Mouse (Mus musculus) neural tube, embryonic 11.5 days (tissue): ENCODE data around the gene Cenpi. TPM values are rescaled to one million over a fixed set of nuclear protein-coding genes. Genes with fewer than 3 reads are reported as not detected.
"Not testable (repeated sequence)": the region's sequence is repeated elsewhere in the genome, so short reads cannot be mapped to it uniquely, and the experiment has no call there.

Source experiments
- ATAC-seq: fragments of 200-750 bp; cut with Nextera tagmentation; 2 replicates; pipeline ENCODE4 v1.8.0; 2017; ENCODE audit warnings: moderate number of reproducible peaks, mild to moderate bottlenecking, moderate TSS enrichment, moderate library complexity; ENCODE audit not compliant: insufficient read depth, low FRiP score, low TSS enrichment
- DNase-seq: peaks from one replicate; pipeline ENCODE4 v3.0.0-alpha.2; 2015; ENCODE audit warnings: low spot score
- H3K27ac ChIP-seq: fragments of 300-500 bp; sonication (generic); 2 replicates; pipeline ENCODE4 v1.5.1; 2014; ENCODE audit warnings: low read depth, mild to moderate bottlenecking, low read length
- H3K27me3 ChIP-seq: fragments of 300-500 bp; sonication (generic); 2 replicates; pipeline ENCODE4 v1.6.1; 2014; ENCODE audit warnings: mild to moderate bottlenecking, low read length, mixed read lengths; ENCODE audit not compliant: control insufficient read depth, insufficient read depth
- H3K36me3 ChIP-seq: fragments of 300-500 bp; sonication (generic); 2 replicates; pipeline ENCODE4 v1.6.1; 2014; ENCODE audit warnings: mild to moderate bottlenecking, low read length, moderate library complexity, mixed read lengths; ENCODE audit not compliant: control insufficient read depth, insufficient read depth
- H3K4me1 ChIP-seq: fragments of 300-500 bp; sonication (generic); 2 replicates; pipeline ENCODE4 v1.6.1; 2014; ENCODE audit warnings: low read length, mixed read lengths; ENCODE audit not compliant: control insufficient read depth, insufficient read depth
- H3K4me2 ChIP-seq: fragments of 300-500 bp; sonication (generic); 2 replicates; pipeline ENCODE4 v1.6.1; 2014; ENCODE audit warnings: low read depth, mild to moderate bottlenecking, moderate library complexity
- H3K4me3 ChIP-seq: fragments of 300-500 bp; sonication (generic); 2 replicates; pipeline ENCODE4 v1.5.1; 2014; ENCODE audit warnings: low read depth, low read length
- H3K9ac ChIP-seq: fragments of 300-500 bp; sonication (generic); 2 replicates; pipeline ENCODE4 v1.6.1; 2014; ENCODE audit warnings: mild to moderate bottlenecking, low read length
- H3K9me3 ChIP-seq: fragments of 300-500 bp; sonication (generic); 2 replicates; pipeline ENCODE4 v1.6.1; 2016; ENCODE audit warnings: low read length; ENCODE audit not compliant: control insufficient read depth
- WGBS: fragments of 180-500 bp; shearing (Covaris S2); extraction: QIAGEN DNeasy Blood & Tissue Kit; methylation state at CpG from one replicate; pipeline ENCODE4 v1.1.7; 2014; 5-methylcytosine and 5-hydroxymethylcytosine counted together
- polyA plus RNA-seq: library from polyadenylated mRNA; unstranded; fragments of >200 nt; fragmentation: Nextera tagmentation; extraction: Ambion mirVana; gene quantifications from 2 replicates; pipeline ENCODE4 v1.2.1, GENCODE M21; 2014

The Cenpi gene
- polyA plus RNA-seq, 1 experiment from 2014 or later, result 28.5 TPM

DNA sequence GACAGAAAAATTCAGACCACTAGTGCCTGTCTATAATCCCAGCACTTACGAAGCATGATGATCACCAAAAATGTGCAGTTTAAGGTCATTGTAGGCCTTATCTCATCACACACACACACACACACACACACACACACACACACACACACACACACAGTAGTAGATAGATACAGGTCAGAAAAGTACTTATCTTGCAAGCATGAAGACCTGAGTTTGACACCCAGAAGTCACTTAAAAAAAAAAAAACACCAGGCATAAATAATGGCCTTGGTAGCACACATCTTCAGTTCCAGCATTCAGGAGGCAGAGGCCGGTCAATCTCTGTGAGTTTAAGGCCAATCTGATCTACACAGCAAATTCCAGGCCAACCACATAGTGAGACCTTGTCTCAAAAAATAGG, 20.6 kb upstream of the Cenpi start:
- ATAC-seq (no peak), DNase-seq (no peak)
- no peaks in the 10 kb centered on the region for H3K9me3 ChIP-seq
- no peak overlapping the region for H3K4me3 ChIP-seq
- H3K36me3 ChIP-seq, result no peaks in the 10 kb centered on the region
- no peak overlapping the region for H3K9ac ChIP-seq
- H3K4me1 ChIP-seq, result no peaks in the 10 kb centered on the region
- H3K27me3 ChIP-seq, result peaks cover 5% of the 10 kb centered on the region
- H3K4me2 ChIP-seq, result no peak overlapping the region
- H3K27ac ChIP-seq, result no peak overlapping the region
- 84% methylated on average over 2 of the region's 2 CpGs for WGBS

DNA sequence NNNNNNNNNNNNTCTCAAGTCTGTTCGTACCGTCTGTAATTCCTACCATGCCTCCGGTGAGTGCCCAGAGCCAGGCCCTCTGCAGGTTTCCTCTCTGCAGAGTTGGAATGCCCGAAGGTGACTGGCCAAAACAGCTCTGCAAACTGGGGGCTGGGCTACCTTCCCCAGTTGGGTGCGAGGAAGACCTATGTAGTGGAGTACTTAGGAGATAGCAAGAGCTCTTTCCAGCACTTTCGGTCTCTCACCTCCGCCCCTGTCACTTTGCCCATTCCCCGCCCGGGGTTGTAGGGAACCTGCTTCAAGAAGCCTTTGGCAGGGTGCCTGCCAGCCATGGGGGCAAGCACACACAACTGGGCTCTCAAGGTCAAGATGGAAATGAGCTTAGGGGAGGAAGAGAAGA, 11.6 kb upstream of the Cenpi start:
- no peaks in the 10 kb centered on the region for H3K36me3 ChIP-seq
- H3K9ac ChIP-seq, result peak overlapping the region; percentile 53
- peak; percentile 19 for DNase-seq
- WGBS, result 38% methylated on average over 9 of the region's 9 CpGs
- peak overlapping the region; percentile 41 for H3K4me3 ChIP-seq
- ATAC-seq, result no peak
- H3K27ac ChIP-seq, result no peak overlapping the region
- no peaks in the 10 kb centered on the region for H3K9me3 ChIP-seq
- peak overlapping the region; percentile 48 for H3K4me2 ChIP-seq
- H3K4me1 ChIP-seq, result no peaks in the 10 kb centered on the region
- peaks cover 7% of the 10 kb centered on the region; the same call in 1 of the 2 replicates for H3K27me3 ChIP-seq

DNA sequence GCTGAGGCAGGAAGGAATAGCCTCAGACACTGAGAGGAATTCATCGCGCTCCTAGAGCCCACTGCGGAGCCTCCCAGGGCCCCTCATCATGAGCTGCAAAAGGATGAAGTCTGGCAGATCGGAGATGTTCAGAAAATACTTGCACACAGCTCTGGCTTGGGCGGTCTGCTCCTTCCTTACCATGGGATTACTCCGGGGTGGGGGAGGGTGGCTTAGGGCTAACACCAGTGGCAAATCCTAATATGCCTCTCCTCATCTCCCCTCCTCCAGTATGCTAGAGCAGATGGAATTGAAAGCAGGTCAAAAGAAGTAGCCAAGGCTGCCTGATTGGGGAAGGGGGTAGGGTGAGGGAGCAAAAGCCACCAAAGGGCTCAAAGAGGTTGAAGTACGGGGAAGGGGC, 11.1 kb upstream of the Cenpi start:
- peaks cover 7% of the 10 kb centered on the region; the same call in 1 of the 2 replicates for H3K27me3 ChIP-seq
- H3K9ac ChIP-seq, result peak overlapping the region; percentile 29; the same call in 1 of the 2 replicates
- no peaks in the 10 kb centered on the region for H3K4me1 ChIP-seq
- no peak overlapping the region for H3K27ac ChIP-seq
- DNase-seq (peak; percentile 14), ATAC-seq (no peak)
- no peaks in the 10 kb centered on the region for H3K9me3 ChIP-seq
- H3K4me2 ChIP-seq, result peak overlapping the region; percentile 48
- WGBS, result 22% methylated on average over 7 of the region's 7 CpGs
- H3K4me3 ChIP-seq, result peak overlapping the region; percentile 41
- no peaks in the 10 kb centered on the region for H3K36me3 ChIP-seq

DNA sequence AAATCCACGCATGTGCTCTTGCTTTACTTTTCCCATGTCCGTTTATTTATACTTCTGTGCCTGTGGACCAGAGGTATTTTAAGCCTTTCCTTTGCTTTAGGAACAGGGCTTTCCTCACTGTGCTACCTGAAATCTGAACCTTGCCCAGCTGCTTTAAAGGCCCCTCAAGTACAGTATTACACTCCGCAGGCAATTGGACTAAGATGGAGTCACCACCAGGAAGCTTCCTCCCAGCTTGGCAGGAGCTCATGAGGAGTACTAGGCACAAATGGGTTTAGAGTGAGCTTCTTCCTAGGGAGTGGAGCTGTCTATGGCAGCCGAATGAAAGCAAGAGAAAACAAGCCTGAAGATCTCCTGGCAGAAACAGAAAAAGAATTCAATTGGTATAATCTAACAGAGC, 10.7 kb upstream of the Cenpi start:
- no peak overlapping the region for H3K27ac ChIP-seq
- DNase-seq (no peak), ATAC-seq (no peak)
- peaks cover 7% of the 10 kb centered on the region; the same call in 1 of the 2 replicates for H3K27me3 ChIP-seq
- H3K9ac ChIP-seq, result no peak overlapping the region; the same call in 1 of the 2 replicates
- no peaks in the 10 kb centered on the region for H3K9me3 ChIP-seq
- no peaks in the 10 kb centered on the region for H3K36me3 ChIP-seq
- H3K4me2 ChIP-seq, result peak overlapping the region; percentile 48; the same call in 1 of the 2 replicates
- 39% methylated on average over 4 of the region's 4 CpGs for WGBS
- H3K4me1 ChIP-seq, result no peaks in the 10 kb centered on the region
- peak overlapping the region; percentile 41; the same call in 1 of the 2 replicates for H3K4me3 ChIP-seq

DNA sequence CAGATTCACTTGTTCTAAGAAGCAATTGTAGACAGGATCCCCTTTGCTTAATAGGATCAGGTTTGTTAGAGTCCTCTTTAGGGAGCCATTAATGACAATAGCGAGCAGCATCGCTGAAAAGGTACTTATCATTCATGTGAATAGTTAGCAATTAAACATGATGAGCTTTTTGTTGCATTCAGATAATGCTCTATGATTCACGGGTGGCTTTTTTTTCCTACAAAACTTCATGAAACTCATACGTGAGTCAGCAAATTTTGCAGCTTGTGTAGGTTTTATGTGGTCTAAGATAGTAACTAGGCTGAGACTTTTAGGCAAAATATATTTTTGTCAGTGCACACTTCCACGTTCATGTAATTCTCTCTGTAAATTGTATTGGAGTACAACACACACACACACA, 7.7 kb upstream of the Cenpi start:
- peaks cover 6% of the 10 kb centered on the region; the same call in 1 of the 2 replicates for H3K27me3 ChIP-seq
- no peak for ATAC-seq
- no peak for DNase-seq
- WGBS, result 71% methylated on average over 5 of the region's 5 CpGs
- no peak overlapping the region for H3K9ac ChIP-seq
- no peak overlapping the region for H3K27ac ChIP-seq
- H3K4me3 ChIP-seq, result no peak overlapping the region
- H3K4me1 ChIP-seq, result no peaks in the 10 kb centered on the region
- H3K9me3 ChIP-seq, result no peaks in the 10 kb centered on the region
- no peak overlapping the region for H3K4me2 ChIP-seq
- no peaks in the 10 kb centered on the region for H3K36me3 ChIP-seq

DNA sequence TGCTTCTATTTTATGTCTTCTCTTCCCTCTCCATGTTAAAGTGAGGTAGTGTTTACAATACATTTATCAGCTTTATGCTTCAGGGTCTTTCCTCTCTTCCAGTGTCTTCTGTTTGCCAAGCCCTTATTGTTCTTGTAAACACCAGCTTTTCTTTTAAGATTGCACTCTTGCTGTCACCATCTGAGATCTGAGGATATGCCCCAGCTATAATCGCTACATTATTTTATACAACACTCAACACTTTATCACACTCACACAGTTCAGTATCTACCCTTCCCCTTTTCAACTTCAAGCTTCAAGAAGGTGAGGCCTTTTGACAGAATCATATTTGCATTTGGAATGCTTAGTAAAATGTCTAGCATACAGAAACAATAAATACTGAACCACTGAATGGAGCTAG, 4.6 kb upstream of the Cenpi start:
- Histone ChIP-seq H3K4me3 (no peak overlapping the region), H3K27me3 (no peaks in the 10 kb centered on the region), H3K4me2 (no peak overlapping the region), H3K9me3 (no peaks in the 10 kb centered on the region), H3K27ac (no peak overlapping the region), H3K36me3 (no peaks in the 10 kb centered on the region), H3K4me1 (no peaks in the 10 kb centered on the region), H3K9ac (no peak overlapping the region)
- no peak for DNase-seq
- ATAC-seq, result no peak
- 88% methylated on average over 1 of the region's 1 CpGs for WGBS

DNA sequence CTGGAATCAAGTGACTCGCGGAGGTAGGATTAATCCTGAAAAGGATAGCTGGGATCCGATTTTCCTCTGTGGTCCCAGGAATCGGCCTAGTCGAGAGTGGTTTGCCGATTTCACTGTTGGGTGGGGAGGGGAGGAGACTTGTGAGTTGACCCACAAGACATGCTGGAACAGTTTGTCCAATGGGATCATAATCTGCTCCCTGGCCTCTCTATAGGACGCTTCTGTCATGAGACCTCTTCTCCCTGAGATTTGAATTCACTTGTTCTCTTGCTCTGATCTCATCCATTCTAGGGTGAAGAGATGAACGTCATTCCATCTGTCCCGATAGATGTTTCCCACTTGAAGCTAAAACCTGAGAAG, 371 bp downstream of the Cenpi start:
- no peak overlapping the region for H3K27ac ChIP-seq
- WGBS, result 22% methylated on average over 9 of the region's 9 CpGs
- H3K4me1 ChIP-seq, result no peaks in the 10 kb centered on the region
- no peaks in the 10 kb centered on the region for H3K9me3 ChIP-seq
- DNase-seq (no peak), ATAC-seq (peak; percentile 49; the same call in 1 of the 2 replicates)
- no peaks in the 10 kb centered on the region for H3K27me3 ChIP-seq
- H3K4me2 ChIP-seq, result peak overlapping the region; percentile 42
- no peaks in the 10 kb centered on the region for H3K36me3 ChIP-seq
- peak overlapping the region; percentile 37 for H3K4me3 ChIP-seq
- H3K9ac ChIP-seq, result peak overlapping the region; percentile 49

DNA sequence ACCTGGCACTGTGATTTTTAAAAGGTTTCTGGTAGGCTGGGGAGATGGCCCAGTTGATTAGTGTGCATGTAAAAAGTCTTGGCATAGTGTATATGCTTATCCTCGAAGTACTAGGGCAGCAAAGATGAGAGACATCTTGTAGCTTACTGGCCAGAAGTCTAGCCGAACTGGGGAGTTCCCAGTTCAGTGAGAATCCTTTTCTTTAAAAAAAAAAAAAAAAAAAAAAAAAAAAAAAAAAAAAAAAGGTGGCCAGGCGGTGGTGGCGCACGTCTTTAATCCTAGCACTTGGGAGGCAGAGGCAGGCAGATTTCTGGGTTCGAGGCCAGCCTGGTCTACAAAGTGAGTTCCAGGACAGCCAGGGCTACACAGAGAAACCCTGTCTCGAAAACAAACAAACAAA, 3.3 kb downstream of the Cenpi start:
- not testable (repeated sequence) for H3K27me3 ChIP-seq, H3K9ac ChIP-seq, H3K36me3 ChIP-seq, DNase-seq, H3K4me1 ChIP-seq, H3K9me3 ChIP-seq, H3K27ac ChIP-seq, H3K4me2 ChIP-seq, ATAC-seq, H3K4me3 ChIP-seq
- whole genome bisulfite sequencing, result 87% methylated on average over 7 of the region's 7 CpGs

DNA sequence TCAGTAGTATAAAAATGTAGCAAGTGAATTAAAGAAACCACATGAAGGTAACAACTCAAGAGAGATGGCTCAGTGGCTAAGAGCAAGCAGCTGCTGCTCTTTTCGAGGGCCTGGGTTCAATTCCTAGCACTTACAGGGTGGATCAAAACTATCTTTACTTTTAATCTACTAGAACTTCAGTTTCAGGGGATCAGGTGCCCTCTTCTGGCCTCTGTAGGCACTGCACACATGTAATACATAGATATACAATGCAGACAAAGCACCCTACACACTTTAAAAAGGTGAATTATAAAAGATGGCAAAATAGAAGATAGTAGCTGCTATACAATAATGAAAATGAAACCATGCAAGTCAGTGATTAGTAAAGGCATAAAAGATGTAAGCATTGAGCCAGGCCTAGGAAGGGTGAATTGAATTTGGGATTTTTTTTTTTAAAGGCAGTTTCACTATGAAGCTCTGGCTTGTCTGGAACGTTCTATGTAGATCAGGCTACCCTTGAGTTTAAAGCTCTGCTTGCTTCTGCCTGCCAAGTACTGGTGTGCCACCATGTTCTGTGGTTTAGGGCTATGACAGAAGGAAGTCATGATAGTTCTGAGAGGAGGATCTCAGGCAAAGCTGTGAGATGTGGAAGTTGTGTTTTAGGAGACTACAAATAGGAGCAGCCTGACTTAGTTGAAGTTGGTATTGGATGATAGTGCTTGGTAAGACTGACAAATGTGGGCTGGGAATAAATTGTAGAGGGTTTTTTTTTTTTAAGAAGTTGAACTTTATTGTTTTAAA, 11.5 kb downstream of the Cenpi start:
- Histone ChIP-seq H3K4me1 (no peaks in the 10 kb centered on the region), H3K9ac (no peak overlapping the region), H3K27me3 (no peaks in the 10 kb centered on the region), H3K9me3 (no peaks in the 10 kb centered on the region), H3K4me2 (no peak overlapping the region), H3K36me3 (no peaks in the 10 kb centered on the region), H3K27ac (no peak overlapping the region), H3K4me3 (no peak overlapping the region)
- DNase-seq, result peak; percentile 25
- WGBS, result 96% methylated on average over 2 of the region's 2 CpGs
- ATAC-seq, result no peak
